Mouse (Mus musculus) midbrain, embryonic 16.5 days (tissue): ENCODE results near the gene Patl2. TPM values are rescaled to one million over a fixed set of nuclear protein-coding genes. Genes with fewer than 3 reads are reported as not detected.

Experiments used
- ATAC-seq: fragments of 200-750 bp; cut with Nextera tagmentation; 2 replicates; pipeline ENCODE4 v1.8.0; 2017; ENCODE audit warnings: moderate TSS enrichment
- H3K27ac ChIP-seq: fragments of 300-500 bp; sonication (generic); 2 replicates; pipeline ENCODE4 v1.5.1; 2014; ENCODE audit warnings: mild to moderate bottlenecking, low read length, mixed read lengths
- H3K27me3 ChIP-seq: fragments of 300-500 bp; sonication (generic); 2 replicates; pipeline ENCODE4 v1.6.1; 2014; ENCODE audit warnings: low read depth, low read length, mixed read lengths; ENCODE audit not compliant: control insufficient read depth, insufficient read depth
- H3K36me3 ChIP-seq: fragments of 300-500 bp; sonication (generic); 2 replicates; pipeline ENCODE4 v1.6.1; 2014; ENCODE audit warnings: mild to moderate bottlenecking, low read length, moderate library complexity, mixed read lengths; ENCODE audit not compliant: control insufficient read depth, insufficient read depth
- H3K4me1 ChIP-seq: fragments of 300-500 bp; sonication (generic); 2 replicates; pipeline ENCODE4 v1.6.1; 2014; ENCODE audit warnings: mild to moderate bottlenecking, low read length, mixed read lengths; ENCODE audit not compliant: control insufficient read depth, insufficient read depth
- H3K4me2 ChIP-seq: fragments of 300-500 bp; sonication (generic); 2 replicates; pipeline ENCODE4 v1.6.1; 2014; ENCODE audit warnings: mild to moderate bottlenecking, low read length, mixed read lengths
- H3K4me3 ChIP-seq: fragments of 300-500 bp; sonication (generic); 2 replicates; pipeline ENCODE4 v1.5.1; 2014; ENCODE audit warnings: low read depth, mild to moderate bottlenecking, low read length, moderate library complexity, mixed read lengths
- H3K9ac ChIP-seq: fragments of 300-500 bp; sonication (generic); 2 replicates; pipeline ENCODE4 v1.6.1; 2014; ENCODE audit warnings: low read depth, low read length, mixed read lengths
- H3K9me3 ChIP-seq: fragments of 300-500 bp; sonication (generic); replicated peaks from 2 replicates; pipeline ENCODE4 v1.6.1; 2014; ENCODE audit warnings: mild to moderate bottlenecking, low read length, mixed read lengths; ENCODE audit not compliant: control insufficient read depth, poor library complexity, severe bottlenecking
- WGBS: fragments of 180-500 bp; shearing (Covaris S2); extraction: QIAGEN DNeasy Blood & Tissue Kit; methylation state at CpG from one replicate; pipeline ENCODE4 v1.1.7; 2014; 5-methylcytosine and 5-hydroxymethylcytosine counted together
- polyA plus RNA-seq: library from polyadenylated mRNA; unstranded; fragments of >200 nt; fragmentation: Nextera tagmentation; extraction: Ambion mirVana; gene quantifications from 2 replicates; pipeline ENCODE4 v1.2.1, GENCODE M21; 2015

Patl2 gene
- polyA plus RNA-seq, 1 experiment from 2014 or later: not detected

GRCm38 (mm10) chr2:122141332-122141967 lies 44.5 kb downstream of the Patl2 start:
- Histone ChIP-seq H3K27me3 (no peaks in the 10 kb centered on the region), H3K9ac (no peak overlapping the region), H3K4me3 (no peak overlapping the region), H3K9me3 (no peaks in the 10 kb centered on the region), H3K4me2 (no peak overlapping the region), H3K36me3 (no peaks in the 10 kb centered on the region), H3K4me1 (no peaks in the 10 kb centered on the region), H3K27ac (no peak overlapping the region)
- ATAC-seq: no peak
- WGBS: 73% methylated on average over 5 of the region's 5 CpGs

GRCm38 (mm10) chr2:122140815-122141214 lies 45.2 kb downstream of the Patl2 start:
- no peak overlapping the region for H3K4me2 ChIP-seq
- no peaks in the 10 kb centered on the region for H3K9me3 ChIP-seq
- no peak overlapping the region for H3K27ac ChIP-seq
- H3K4me3 ChIP-seq: no peak overlapping the region
- H3K4me1 ChIP-seq: no peaks in the 10 kb centered on the region
- no peaks in the 10 kb centered on the region for H3K27me3 ChIP-seq
- no peak overlapping the region for H3K9ac ChIP-seq
- 87% methylated on average over 2 of the region's 2 CpGs for WGBS
- no peak for ATAC-seq
- no peaks in the 10 kb centered on the region for H3K36me3 ChIP-seq

- no peak overlapping the region for H3K4me2 ChIP-seq
- no peak for ATAC-seq
- no peak overlapping the region for H3K9ac ChIP-seq
- no peaks in the 10 kb centered on the region for H3K27me3 ChIP-seq
- H3K4me1 ChIP-seq: no peaks in the 10 kb centered on the region
- no peak overlapping the region for H3K27ac ChIP-seq
- no peak overlapping the region for H3K4me3 ChIP-seq
- WGBS: 69% methylated on average over 5 of the region's 5 CpGs
- no peaks in the 10 kb centered on the region for H3K36me3 ChIP-seq
- no peaks in the 10 kb centered on the region for H3K9me3 ChIP-seq
These were observed 48.0 kb downstream of the Patl2 start for GRCm38 (mm10) chr2:122137839-122138465.

- Histone ChIP-seq H3K27ac (no peak overlapping the region), H3K9me3 (no peaks in the 10 kb centered on the region), H3K36me3 (no peaks in the 10 kb centered on the region), H3K27me3 (no peaks in the 10 kb centered on the region), H3K4me3 (no peak overlapping the region), H3K9ac (no peak overlapping the region), H3K4me1 (no peaks in the 10 kb centered on the region), H3K4me2 (no peak overlapping the region)
- 85% methylated on average over 2 of the region's 2 CpGs for WGBS
- no peak for ATAC-seq
These were observed 53.4 kb downstream of the Patl2 start for GRCm38 (mm10) chr2:122132618-122133017.

GRCm38 (mm10) chr2:122132078-122132477 lies 53.9 kb downstream of the Patl2 start:
- Histone ChIP-seq H3K27ac (no peak overlapping the region), H3K9ac (no peak overlapping the region), H3K36me3 (no peaks in the 10 kb centered on the region), H3K4me3 (no peak overlapping the region), H3K4me1 (no peaks in the 10 kb centered on the region), H3K27me3 (no peaks in the 10 kb centered on the region), H3K9me3 (no peaks in the 10 kb centered on the region), H3K4me2 (no peak overlapping the region)
- WGBS: 93% methylated on average over 2 of the region's 2 CpGs
- ATAC-seq: no peak

GRCm38 (mm10) chr2:122127635-122128034 lies 58.4 kb downstream of the Patl2 start:
- 97% methylated on average over 4 of the region's 4 CpGs for WGBS
- Histone ChIP-seq H3K36me3 (no peaks in the 10 kb centered on the region), H3K4me1 (no peaks in the 10 kb centered on the region), H3K9me3 (no peaks in the 10 kb centered on the region), H3K27me3 (no peaks in the 10 kb centered on the region), H3K4me3 (no peak overlapping the region), H3K27ac (no peak overlapping the region), H3K9ac (no peak overlapping the region), H3K4me2 (no peak overlapping the region)
- ATAC-seq: no peak

- no peak overlapping the region for H3K27ac ChIP-seq
- H3K4me2 ChIP-seq: no peak overlapping the region
- WGBS: 47% methylated on average over 5 of the region's 5 CpGs
- no peak overlapping the region for H3K9ac ChIP-seq
- no peaks in the 10 kb centered on the region for H3K4me1 ChIP-seq
- no peaks in the 10 kb centered on the region for H3K27me3 ChIP-seq
- H3K9me3 ChIP-seq: no peaks in the 10 kb centered on the region
- no peak overlapping the region for H3K4me3 ChIP-seq
- no peak for ATAC-seq
- H3K36me3 ChIP-seq: no peaks in the 10 kb centered on the region
These were observed 59.1 kb downstream of the Patl2 start for GRCm38 (mm10) chr2:122126765-122127347.

- Histone ChIP-seq H3K4me1 (no peaks in the 10 kb centered on the region), H3K27ac (no peak overlapping the region), H3K27me3 (no peaks in the 10 kb centered on the region), H3K4me3 (no peak overlapping the region), H3K4me2 (no peak overlapping the region), H3K9ac (no peak overlapping the region), H3K9me3 (no peaks in the 10 kb centered on the region), H3K36me3 (no peaks in the 10 kb centered on the region)
- whole genome bisulfite sequencing: 58% methylated on average over 12 of the region's 12 CpGs
- ATAC-seq: no peak
These were observed 60.1 kb downstream of the Patl2 start for GRCm38 (mm10) chr2:122125680-122126572.
